Mouse (Mus musculus): ENCODE measurements around the gene Ubox5.

Gene Ubox5

DNA sequence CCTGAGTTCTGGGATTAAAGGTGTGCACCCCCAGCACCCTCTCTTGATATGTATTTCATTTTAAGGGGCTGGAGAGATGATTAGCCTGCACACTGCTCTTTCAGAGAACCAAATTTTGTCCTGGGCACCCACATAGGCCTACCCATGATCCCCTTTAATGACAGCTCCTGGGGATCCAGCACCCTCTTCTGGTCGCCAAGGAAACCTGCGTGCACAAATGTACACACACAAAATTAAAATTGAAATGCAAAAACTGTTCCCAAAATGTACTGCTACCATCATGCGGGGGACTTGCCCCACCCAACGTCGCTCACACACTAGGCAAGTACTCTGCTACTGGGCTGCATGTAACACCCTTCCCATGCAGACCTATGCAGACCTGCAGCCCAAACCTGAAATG is 54.9 kb downstream of the Ubox5 start:
- no peak for DNase-seq

- no peak for DNase-seq
Observed at GRCm38 (mm10) chr2:130569926-130570325, 59.9 kb downstream of the Ubox5 start.

DNA sequence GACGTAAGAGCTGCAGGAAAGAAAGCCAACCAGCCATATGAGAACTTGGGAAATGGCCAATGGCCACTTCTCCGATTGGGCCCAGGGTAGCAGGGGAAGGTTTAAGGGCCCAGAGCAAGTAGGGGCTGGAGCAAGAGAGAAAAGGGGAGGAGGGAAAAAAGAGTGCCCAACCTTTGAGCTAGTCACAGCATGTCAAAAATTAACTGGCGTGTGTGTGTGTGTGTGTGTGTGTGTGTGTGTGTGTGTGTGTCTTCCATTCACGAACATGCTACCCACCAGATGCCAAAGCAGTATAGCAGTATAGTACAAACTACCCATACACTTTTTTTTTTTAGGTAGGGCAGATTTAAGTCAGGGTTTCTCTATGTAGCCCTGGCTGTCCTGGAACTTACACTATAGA is 60.9 kb downstream of the Ubox5 start:
- no peak for DNase-seq

DNA sequence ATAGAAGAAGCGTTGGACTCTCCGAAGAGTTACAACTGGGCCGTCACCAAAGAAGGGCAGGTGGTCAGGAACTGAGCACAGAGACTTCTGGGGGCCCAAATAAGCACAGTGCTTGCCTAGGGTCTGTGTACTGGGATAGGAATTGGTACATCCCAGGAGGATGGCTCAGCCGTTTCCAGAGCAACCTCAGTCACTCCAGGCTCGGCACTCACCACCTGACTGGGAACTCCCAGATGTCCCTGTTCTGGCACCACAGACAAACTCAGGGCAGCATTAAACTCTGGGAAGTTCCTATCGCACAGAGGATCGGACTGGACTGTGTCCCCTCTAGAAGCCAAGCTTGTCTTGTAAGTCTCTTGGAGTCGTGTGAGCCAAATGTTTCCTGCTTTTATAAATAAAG is 64.9 kb downstream of the Ubox5 start:
- no peak for DNase-seq

GRCm38 (mm10) chr2:130564063-130564462 is 65.8 kb downstream of the Ubox5 start:
- DNase-seq: no peak

GRCm38 (mm10) chr2:130563212-130564055 is 66.4 kb downstream of the Ubox5 start, which contains the start of gene Mrps26:
Gene Mrps26 (plus strand): TSS chr2:130563742.
- peak; percentile 96 for DNase-seq

DNA sequence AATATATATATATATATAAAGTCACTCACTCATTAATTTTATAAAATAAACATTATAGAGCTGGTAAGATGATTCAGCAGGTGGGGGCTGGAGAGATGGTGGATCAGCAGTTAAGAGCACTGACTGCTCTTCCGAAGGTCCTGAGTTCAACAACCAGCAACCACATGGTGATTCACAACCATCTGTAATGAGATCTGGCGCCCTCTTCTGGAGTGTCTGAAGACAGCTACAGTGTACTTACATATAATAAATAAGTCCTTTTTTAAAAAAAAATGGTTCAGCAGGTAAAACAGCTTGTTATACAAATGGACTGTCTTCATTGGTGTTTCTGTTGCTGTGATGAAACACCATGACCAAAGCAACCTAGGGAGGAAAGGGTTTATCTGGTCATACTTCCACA is 71.8 kb downstream of the Ubox5 start:
- no peak for DNase-seq

GRCm38 (mm10) chr2:130557462-130557861 is 72.4 kb downstream of the Ubox5 start:
- no peak for DNase-seq

- DNase-seq: no peak
Observed at GRCm38 (mm10) chr2:130556292-130556691, 73.5 kb downstream of the Ubox5 start.

DNA sequence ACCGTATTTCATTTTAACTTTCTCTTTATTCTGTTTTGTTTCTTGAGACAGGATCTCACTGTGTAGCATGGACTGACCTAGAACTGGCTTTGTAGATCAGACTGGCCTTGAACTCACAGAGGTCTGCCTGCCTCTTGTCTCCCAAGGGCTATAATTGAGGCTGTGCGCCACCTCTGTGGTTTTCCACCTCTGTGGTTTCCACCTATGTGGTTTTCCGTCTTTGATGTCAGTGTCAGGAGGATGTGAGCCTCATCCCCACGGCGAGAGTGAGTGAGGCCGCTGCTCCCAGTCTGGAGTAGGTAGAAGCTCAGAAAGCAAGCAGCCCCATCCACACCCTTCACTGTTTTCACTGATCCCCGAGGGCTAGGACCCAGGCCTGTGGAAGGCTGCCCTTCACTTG is 75.0 kb downstream of the Ubox5 start:
- DNase-seq: no peak

- no peak for DNase-seq
Observed at GRCm38 (mm10) chr2:130546957-130547356, 82.9 kb downstream of the Ubox5 start.

- no peak for DNase-seq
Observed at GRCm38 (mm10) chr2:130540266-130540665, 89.6 kb downstream of the Ubox5 start.
